Mouse (Mus musculus): Measurements from ENCODE around the gene Nckipsd.

GRCm38 (mm10) chr9:108824755-108825413 lies 16.7 kb downstream of the Nckipsd start:
- TF ChIP-seq POLR2A (IDR thresholded peaks at IDR 0.05; ENCODE audit: borderline replicate concordance, extremely low read depth, low read depth, low read length) (no peak), CTCF (IDR thresholded peaks at IDR 0.05; ENCODE audit: insufficient read depth, low read length) (no peak)

Measured in lung, adult 2 months (tissue).